8 mouse cellular contexts compared by ENCODE assay signal in genomic region chr14:60635911-60636607, GRCm38 (mm10). TPM values are rescaled to one million over a fixed set of nuclear protein-coding genes. Genes with fewer than 3 reads are reported as not detected.
DNase-seq lines count a peak whose midpoint lies in the region; ATAC-seq and TF ChIP-seq lines count a peak whose summit lies in the region.

No protein-coding gene starts in this region.

- ATAC-seq in heart, embryonic 15.5 days (replicated peaks; ENCODE audit: insufficient number of reproducible peaks, insufficient read depth, low FRiP score, low read depth): no peak
- no peak for ATAC-seq in neural tube, embryonic 13.5 days (ENCODE audit: low read depth)

- intact Hi-C loops in left cerebral cortex, adult 2 months (cut with DNase I): no loop called here
- intact Hi-C loops in left cerebral cortex, postnatal 14 days (cut with DNase I): no loop called here

- no peaks in the 10 kb centered on the region for H3K36me3 ChIP-seq in heart, embryonic 15.5 days
- no peaks in the 10 kb centered on the region for H3K36me3 ChIP-seq in neural tube, embryonic 13.5 days

- no peak overlapping the region for H3K9ac ChIP-seq in heart, embryonic 15.5 days
- H3K9ac ChIP-seq in neural tube, embryonic 13.5 days: peak overlapping the region; percentile 76

- peaks cover 32% of the 10 kb centered on the region for H3K27me3 ChIP-seq in heart, embryonic 15.5 days
- no peaks in the 10 kb centered on the region; the same call in 1 of the 2 replicates for H3K27me3 ChIP-seq in neural tube, embryonic 13.5 days

- H3K9me3 ChIP-seq in heart, embryonic 15.5 days (replicated peaks): no peaks in the 10 kb centered on the region
- no peaks in the 10 kb centered on the region for H3K9me3 ChIP-seq in neural tube, embryonic 13.5 days

- peaks cover 20% of the 10 kb centered on the region for H3K4me1 ChIP-seq in heart, embryonic 15.5 days (replicated peaks)
- peaks cover 55% of the 10 kb centered on the region for H3K4me1 ChIP-seq in neural tube, embryonic 13.5 days (replicated peaks)

- H3K4me3 ChIP-seq in left cerebral cortex, adult 2 months: peak overlapping the region; percentile 67
- H3K4me3 ChIP-seq in heart, embryonic 15.5 days: peak overlapping the region; percentile 64
- H3K4me3 ChIP-seq in neural tube, embryonic 13.5 days: peak overlapping the region; percentile 72

- 21% methylated on average over 14 of the region's 14 CpGs for WGBS in heart, embryonic 15.5 days
- 6% methylated on average over 14 of the region's 14 CpGs for WGBS in neural tube, embryonic 13.5 days

- TF ChIP-seq CTCF in left cerebral cortex, adult 2 months (IDR thresholded peaks at IDR 0.05): no peak

- H3K4me2 ChIP-seq in heart, embryonic 15.5 days: peak overlapping the region; percentile 100
- H3K4me2 ChIP-seq in neural tube, embryonic 13.5 days: peak overlapping the region; percentile 98

- no peak for DNase-seq in left cerebral cortex, adult 2 months (ENCODE audit: extremely low spot score in 1 of 2, low spot score in 2 of 2)
- no peak for DNase-seq in left cerebral cortex, adult 8-10 months (ENCODE audit: low spot score in 2 of 2)
- peak; percentile 43 to 59 for DNase-seq in kidney, postnatal 4 days
- no peak for DNase-seq in adrenal gland, adult (ENCODE audit: inconsistent age in 2 of 2, low spot score in 1 of 2)
- DNase-seq in gastrocnemius, postnatal 25 days: no peak
- DNase-seq in left cerebral cortex, postnatal 14 days (ENCODE audit: low spot score in 2 of 2): no peak

- H3K27ac ChIP-seq in left cerebral cortex, adult 2 months: no peak overlapping the region
- H3K27ac ChIP-seq in heart, embryonic 15.5 days: no peak overlapping the region
- H3K27ac ChIP-seq in neural tube, embryonic 13.5 days (replicated peaks): no peak overlapping the region

RNA-seq across cellular contexts. Expression of gene Spata13, which starts 2.3 kb away (rescaled TPM):
- total RNA-seq in left cerebral cortex, adult 2 months (2021): 10 to 100 TPM; 15.4 to 23.7 TPM
- 10 to 100 TPM; 28.4 to 33.8 (median 31.9) TPM for total RNA-seq in left cerebral cortex, adult 8-10 months (2022)
- 14.9 and 18.5 TPM in 2 replicates for polyA plus RNA-seq in heart, embryonic 15.5 days (2015; fragmentation: Nextera tagmentation; extraction: Ambion mirVana)
- 22.2 and 25.6 TPM in 2 replicates for polyA plus RNA-seq in neural tube, embryonic 13.5 days (2015; fragmentation: Nextera tagmentation; extraction: Ambion mirVana)
- 1 to 10 TPM; 3.8 to 4.9 TPM for total RNA-seq in gastrocnemius, postnatal 25 days (2021)
- 10 to 100 TPM; 14.7 to 20.9 TPM for total RNA-seq in left cerebral cortex, postnatal 14 days (2021)

Comparison
In these comparisons a context has a peak if more than half of its experiments do, and no peak if none do; other contexts are left out.
1. DNase-seq: peak in kidney, postnatal 4 days (2 of 2); none in left cerebral cortex, adult 2 months (0 of 2), left cerebral cortex, adult 8-10 months (0 of 2), adrenal gland, adult (0 of 2), gastrocnemius, postnatal 25 days (single experiment) and left cerebral cortex, postnatal 14 days (0 of 2).
2. Peak in every context shown above with its lines, with median percentiles within 50 percentile points of each other: H3K4me3 ChIP-seq.